Mouse (Mus musculus): ENCODE measurements at regions not wholly inside any gene's neighbourhood (a gene's known extent, or its start where the extent isn't known, plus 50 kb on each side); places are given as distances from the start of the nearest gene placed in this dataset.

- no peak for DNase-seq (ENCODE audit: low read depth, low spot score)
These were observed 62.2 kb downstream of the Gm17728 start for GRCm38 (mm10) chr17:9484098-9484497.

GRCm38 (mm10) chr17:9484566-9484965, 62.7 kb downstream of the Gm17728 start:
- DNase-seq (ENCODE audit: low read depth, low spot score): no peak

GRCm38 (mm10) chr17:9529340-9529739, 107.5 kb downstream of the Gm17728 start:
- DNase-seq (ENCODE audit: low read depth, low spot score): no peak

- DNase-seq (ENCODE audit: low read depth, low spot score): no peak
These were observed 114.2 kb downstream of the Gm17728 start for GRCm38 (mm10) chr17:9536090-9536489.

GRCm38 (mm10) chr17:9538371-9538770, 116.5 kb downstream of the Gm17728 start:
- DNase-seq (ENCODE audit: low read depth, low spot score): no peak

GRCm38 (mm10) chr17:9540156-9540555, 118.3 kb downstream of the Gm17728 start:
- no peak for DNase-seq (ENCODE audit: low read depth, low spot score)

- no peak for DNase-seq (ENCODE audit: low read depth, low spot score)
These were observed 121.5 kb downstream of the Gm17728 start for GRCm38 (mm10) chr17:9543224-9543797.

- no peak for DNase-seq (ENCODE audit: low read depth, low spot score)
These were observed 112.0 kb downstream of the Pabpc6 start for GRCm38 (mm10) chr17:9557544-9557943.

- peak; percentile 56 for DNase-seq (ENCODE audit: low read depth, low spot score)
These were observed 102.7 kb downstream of the Pabpc6 start for GRCm38 (mm10) chr17:9566846-9567245.

GRCm38 (mm10) chr17:9579401-9580371, 89.8 kb downstream of the Pabpc6 start:
- DNase-seq (ENCODE audit: low read depth, low spot score): no peak

- no peak for DNase-seq (ENCODE audit: low read depth, low spot score)
These were observed 71.4 kb downstream of the Pabpc6 start for GRCm38 (mm10) chr17:9598131-9598530.

GRCm38 (mm10) chr17:9600459-9600858, 69.1 kb downstream of the Pabpc6 start:
- DNase-seq (ENCODE audit: low read depth, low spot score): no peak

Measured in forelimb bud, embryonic 11.5 days (tissue).